Mouse (Mus musculus): ENCODE measurements around the gene Hmcn1.

Hmcn1 gene

GRCm38 (mm10) chr1:150537410-150538128 lies 455.7 kb downstream of the Hmcn1 start:
- DNase-seq (ENCODE audit: low read depth, low spot score) = no peak

DNA sequence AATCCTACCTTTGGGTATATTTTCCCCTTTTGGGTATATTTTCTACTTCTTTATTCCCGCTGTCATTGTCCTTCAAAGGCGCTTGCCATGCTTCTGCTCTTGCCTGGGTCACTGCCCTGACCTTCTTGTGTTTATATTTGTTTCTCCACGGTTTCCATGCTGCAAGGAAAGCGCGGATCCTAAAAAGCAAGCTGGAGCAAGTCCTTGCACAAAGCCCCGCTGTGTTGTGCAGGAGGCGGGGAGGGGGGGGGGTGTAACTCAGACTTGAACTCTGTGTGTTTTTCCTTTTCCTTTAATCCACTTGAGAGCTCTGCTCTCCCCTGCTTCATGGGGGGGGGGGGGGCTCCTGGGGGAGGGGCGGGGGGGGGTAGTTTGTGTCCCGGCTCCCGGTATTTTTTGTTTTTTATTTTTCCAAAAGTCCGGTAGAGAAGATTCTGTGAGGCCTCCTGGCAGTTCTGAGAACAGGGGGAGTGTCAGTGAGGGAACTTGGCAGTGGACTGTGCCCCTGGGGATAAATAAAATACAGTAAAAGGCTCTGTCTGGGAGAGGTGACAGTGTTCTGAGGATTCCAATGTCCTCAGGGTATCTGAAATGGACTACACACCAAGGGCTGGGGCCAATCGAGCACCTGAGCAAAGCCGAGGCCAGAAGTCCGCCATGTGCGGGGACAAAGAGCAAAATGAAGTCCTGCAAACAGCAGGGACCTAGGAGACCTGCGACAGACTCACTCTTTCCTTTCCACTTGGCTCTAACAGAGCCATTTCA lies 457.3 kb downstream of the Hmcn1 start:
- DNase-seq (ENCODE audit: low read depth, low spot score) = no peak

DNA sequence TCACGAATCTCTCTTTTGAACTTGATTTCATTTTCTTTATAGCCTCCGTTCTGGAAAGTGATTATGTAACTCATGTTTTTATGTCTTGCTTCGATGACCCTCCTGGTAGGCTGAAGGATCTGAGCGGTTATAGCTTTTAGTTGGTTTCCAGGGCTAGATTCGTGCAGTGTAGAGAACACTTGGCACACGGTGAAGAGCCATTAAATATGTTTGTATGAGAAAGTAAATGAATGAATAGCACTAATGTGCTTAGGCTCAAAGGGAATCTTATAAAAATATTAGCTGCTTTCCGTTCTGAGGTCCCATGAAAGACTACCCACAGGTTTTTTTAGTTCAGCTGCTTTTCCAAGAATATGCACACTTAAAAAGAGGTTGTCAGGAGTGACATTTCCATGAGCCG lies 458.6 kb downstream of the Hmcn1 start:
- DNase-seq (ENCODE audit: low read depth, low spot score) = no peak

GRCm38 (mm10) chr1:150513041-150513440 lies 480.2 kb downstream of the Hmcn1 start:
- no peak for DNase-seq (ENCODE audit: low read depth, low spot score)

All from WW6 (cell line).